Mouse (Mus musculus): ENCODE data around the gene Cdip1.

- TF ChIP-seq POLR2A (IDR thresholded peaks at IDR 0.05; ENCODE audit: borderline replicate concordance, extremely low read depth, low read depth, low read length): no peak
- TF ChIP-seq CTCF (IDR thresholded peaks at IDR 0.05; ENCODE audit: insufficient read depth, low read length): no peak
These were observed 50.1 kb downstream of the Cdip1 start for GRCm38 (mm10) chr16:4739994-4740393.
